Mouse (Mus musculus) intestine, embryonic 15.5 days (tissue): ENCODE measurements around the gene Large1. TPM values are rescaled to one million over a fixed set of nuclear protein-coding genes. Genes with fewer than 3 reads are reported as not detected.
"Not testable (repeated sequence)": the region's sequence is repeated elsewhere in the genome, so short reads cannot be mapped to it uniquely, and the experiment has no call there.

Experiments
- ATAC-seq: fragments of 200-750 bp; cut with Nextera tagmentation; 2 replicates; pipeline ENCODE4 v1.8.0; 2017; ENCODE audit warnings: moderate TSS enrichment, moderate library complexity
- H3K27ac ChIP-seq: fragments of 300-500 bp; sonication (generic); 2 replicates; pipeline ENCODE4 v1.5.1; 2015; ENCODE audit warnings: mild to moderate bottlenecking, inconsistent platforms
- H3K27me3 ChIP-seq: fragments of 300-500 bp; sonication (generic); replicated peaks from 2 replicates; pipeline ENCODE4 v1.6.1; 2015; ENCODE audit warnings: inconsistent platforms
- H3K36me3 ChIP-seq: fragments of 300-500 bp; sonication (generic); 2 replicates; pipeline ENCODE4 v1.6.1; 2015; ENCODE audit warnings: inconsistent platforms
- H3K4me1 ChIP-seq: fragments of 300-500 bp; sonication (generic); replicated peaks from 2 replicates; pipeline ENCODE4 v1.6.1; 2015; ENCODE audit warnings: inconsistent platforms
- H3K4me2 ChIP-seq: fragments of 300-500 bp; sonication (generic); replicated peaks from 2 replicates; pipeline ENCODE4 v1.6.1; 2015; ENCODE audit warnings: mild to moderate bottlenecking, inconsistent platforms
- H3K4me3 ChIP-seq: fragments of 300-500 bp; sonication (generic); replicated peaks from 2 replicates; pipeline ENCODE4 v1.5.1; 2015; ENCODE audit warnings: inconsistent platforms
- H3K9ac ChIP-seq: fragments of 300-500 bp; sonication (generic); 2 replicates; pipeline ENCODE4 v1.6.1; 2015; ENCODE audit warnings: inconsistent platforms
- H3K9me3 ChIP-seq: fragments of 300-500 bp; sonication (generic); 2 replicates; pipeline ENCODE4 v1.6.1; 2016; ENCODE audit warnings: inconsistent platforms
- WGBS: fragments of 180-500 bp; shearing (Covaris S2); methylation state at CpG from one replicate; pipeline ENCODE4 v1.1.7; 2015; 5-methylcytosine and 5-hydroxymethylcytosine counted together
- polyA plus RNA-seq: library from polyadenylated mRNA; unstranded; fragments of >200 nt; fragmentation: Nextera tagmentation; extraction: Ambion mirVana; gene quantifications from 2 replicates; pipeline ENCODE4 v1.2.1, GENCODE M21; 2015

The Large1 gene
- polyA plus RNA-seq, 1 experiment from 2014 or later, result 6.5 TPM

GRCm38 (mm10) chr8:73052414-73052813 lies 300.9 kb downstream of the Large1 start:
- Histone ChIP-seq H3K27me3 (no peaks in the 10 kb centered on the region), H3K4me1 (no peaks in the 10 kb centered on the region), H3K27ac (no peak overlapping the region), H3K36me3 (no peaks in the 10 kb centered on the region), H3K4me2 (no peak overlapping the region), H3K9me3 (no peaks in the 10 kb centered on the region), H3K4me3 (no peak overlapping the region), H3K9ac (no peak overlapping the region)
- no peak for ATAC-seq
- 49% methylated on average over 1 of the region's 1 CpGs for WGBS

DNA sequence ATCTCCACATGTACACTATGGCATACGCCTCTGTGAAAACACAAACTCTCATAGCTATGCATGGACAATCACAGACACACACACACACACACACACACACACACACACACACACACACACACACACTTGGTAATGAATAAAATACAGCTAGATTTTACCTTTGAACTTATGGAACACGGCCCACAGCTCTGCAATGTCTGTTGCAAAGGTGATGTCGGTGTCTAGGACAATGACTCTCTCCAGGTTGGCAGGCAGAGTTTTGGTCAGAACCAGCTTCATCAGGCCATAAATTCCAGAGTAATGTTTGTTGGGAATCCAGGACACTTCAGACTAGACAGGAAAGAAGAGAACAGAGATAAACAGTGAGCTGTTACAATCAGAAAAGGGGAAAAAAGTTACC lies 305.2 kb downstream of the Large1 start:
- no peaks in the 10 kb centered on the region for H3K27me3 ChIP-seq
- no peak for ATAC-seq
- no peaks in the 10 kb centered on the region for H3K36me3 ChIP-seq
- H3K4me3 ChIP-seq, result no peak overlapping the region
- H3K4me1 ChIP-seq, result no peaks in the 10 kb centered on the region
- H3K9me3 ChIP-seq, result no peaks in the 10 kb centered on the region
- H3K27ac ChIP-seq, result no peak overlapping the region
- WGBS, result 91% methylated on average over 3 of the region's 3 CpGs
- no peak overlapping the region for H3K9ac ChIP-seq
- H3K4me2 ChIP-seq, result no peak overlapping the region

DNA sequence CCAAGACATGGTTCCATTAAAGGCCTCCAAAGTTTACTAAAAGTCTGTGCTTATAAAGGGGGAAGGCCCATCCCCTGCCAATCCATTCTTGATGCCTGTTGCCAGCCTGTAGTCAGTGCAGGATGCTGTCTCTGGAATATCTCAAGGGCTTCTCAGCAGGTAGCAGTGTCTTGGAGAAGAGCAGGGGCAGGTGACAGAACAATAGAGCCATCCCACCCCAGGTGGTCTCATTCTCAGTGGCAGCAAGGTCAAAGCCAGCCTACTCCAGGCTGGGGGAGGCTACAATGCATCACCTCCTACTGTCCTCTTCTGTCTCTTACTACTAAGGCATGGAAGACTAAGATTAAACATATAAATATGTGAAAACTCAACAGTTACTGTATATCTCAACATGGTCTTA lies 323.6 kb downstream of the Large1 start:
- Histone ChIP-seq H3K4me2 (no peak overlapping the region), H3K36me3 (no peaks in the 10 kb centered on the region), H3K4me3 (no peak overlapping the region), H3K9ac (no peak overlapping the region), H3K27me3 (no peaks in the 10 kb centered on the region), H3K27ac (no peak overlapping the region), H3K4me1 (no peaks in the 10 kb centered on the region), H3K9me3 (no peaks in the 10 kb centered on the region)
- no peak for ATAC-seq

- Histone ChIP-seq H3K36me3 (no peaks in the 10 kb centered on the region), H3K9ac (no peak overlapping the region), H3K4me3 (no peak overlapping the region), H3K9me3 (no peaks in the 10 kb centered on the region), H3K27ac (no peak overlapping the region), H3K4me2 (no peak overlapping the region), H3K27me3 (no peaks in the 10 kb centered on the region), H3K4me1 (no peaks in the 10 kb centered on the region)
- ATAC-seq, result no peak
- 76% methylated on average over 1 of the region's 1 CpGs for WGBS
Observed at GRCm38 (mm10) chr8:73018241-73018640, 335.1 kb downstream of the Large1 start.

DNA sequence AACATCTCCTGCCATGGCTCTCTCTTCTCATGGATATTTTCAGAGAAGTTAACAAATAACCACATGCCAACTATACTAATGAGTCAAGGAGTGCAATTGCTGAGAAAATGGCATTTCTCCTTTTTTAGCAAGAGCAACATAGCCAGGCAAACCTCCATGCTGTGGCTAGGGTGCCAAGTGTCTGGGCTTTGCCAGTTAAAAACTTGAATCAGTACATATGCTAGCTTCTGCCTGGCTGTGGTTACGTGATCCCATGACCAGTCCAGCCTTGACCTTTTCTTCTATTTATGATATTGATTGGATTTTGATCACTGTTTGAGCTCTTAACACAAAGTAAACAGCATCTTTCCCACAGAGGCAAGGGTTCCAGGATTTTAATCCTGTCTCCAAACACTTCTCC lies 335.7 kb downstream of the Large1 start:
- Histone ChIP-seq H3K27ac (no peak overlapping the region), H3K36me3 (no peaks in the 10 kb centered on the region), H3K9ac (no peak overlapping the region), H3K9me3 (no peaks in the 10 kb centered on the region), H3K4me2 (no peak overlapping the region), H3K4me3 (no peak overlapping the region), H3K27me3 (no peaks in the 10 kb centered on the region), H3K4me1 (no peaks in the 10 kb centered on the region)
- ATAC-seq, result no peak
- 90% methylated on average over 1 of the region's 1 CpGs for WGBS

DNA sequence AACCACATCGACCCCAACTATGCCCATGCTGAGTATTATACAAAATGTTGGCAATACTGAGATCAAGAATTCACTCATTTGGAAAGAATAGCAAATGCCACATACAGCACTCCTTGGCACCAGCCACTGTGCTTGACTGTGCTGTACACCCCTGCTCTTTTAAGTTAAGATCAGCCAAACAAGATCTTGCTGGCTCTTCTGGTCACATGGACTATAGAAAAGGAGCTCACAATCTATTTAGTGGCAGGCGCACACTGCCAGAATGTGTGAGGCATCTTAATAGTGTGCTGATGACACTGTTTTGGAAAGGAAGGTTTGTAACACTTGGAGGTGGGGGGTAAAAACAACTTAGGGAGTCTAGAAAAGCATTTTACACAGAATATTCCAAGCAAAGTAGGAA lies 337.0 kb downstream of the Large1 start:
- Histone ChIP-seq H3K9me3 (no peaks in the 10 kb centered on the region), H3K27ac (no peak overlapping the region), H3K4me2 (no peak overlapping the region), H3K36me3 (no peaks in the 10 kb centered on the region), H3K4me3 (no peak overlapping the region), H3K27me3 (no peaks in the 10 kb centered on the region), H3K9ac (no peak overlapping the region), H3K4me1 (no peaks in the 10 kb centered on the region)
- ATAC-seq, result no peak
- 86% methylated on average over 2 of the region's 2 CpGs for WGBS

- Histone ChIP-seq H3K27me3 (no peaks in the 10 kb centered on the region), H3K4me2 (no peak overlapping the region), H3K27ac (no peak overlapping the region), H3K9ac (no peak overlapping the region), H3K9me3 (no peaks in the 10 kb centered on the region), H3K4me3 (no peak overlapping the region), H3K36me3 (no peaks in the 10 kb centered on the region), H3K4me1 (no peaks in the 10 kb centered on the region)
- peak; percentile 61 for ATAC-seq
- 39% methylated on average over 2 of the region's 2 CpGs for WGBS
Observed at GRCm38 (mm10) chr8:73007489-73007888, 345.9 kb downstream of the Large1 start.

DNA sequence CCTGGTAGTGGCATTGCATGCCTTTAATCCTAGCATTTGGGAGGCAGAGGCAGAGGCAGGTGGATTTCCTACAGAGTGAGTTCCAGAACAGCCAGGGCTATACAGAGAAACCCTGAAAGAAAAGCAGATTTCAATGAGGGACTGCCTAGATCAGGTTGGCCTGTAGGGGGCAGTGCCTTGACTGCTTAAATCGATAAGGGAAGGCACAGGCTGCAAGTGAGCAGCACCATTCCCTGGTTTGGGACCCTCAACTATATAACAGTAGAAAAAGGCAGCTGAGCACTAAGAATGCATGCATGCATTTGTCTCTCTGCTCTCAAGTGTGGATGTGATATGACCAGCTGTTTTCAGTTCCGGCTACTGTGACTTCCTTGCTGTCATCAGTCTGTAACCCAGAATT lies 349.5 kb downstream of the Large1 start:
- no peaks in the 10 kb centered on the region for H3K27me3 ChIP-seq
- H3K4me3 ChIP-seq, result no peak overlapping the region
- no peaks in the 10 kb centered on the region for H3K36me3 ChIP-seq
- H3K9me3 ChIP-seq, result no peaks in the 10 kb centered on the region
- H3K27ac ChIP-seq, result no peak overlapping the region
- ATAC-seq, result no peak
- WGBS, result 49% methylated on average over 2 of the region's 2 CpGs
- H3K4me1 ChIP-seq, result no peaks in the 10 kb centered on the region
- H3K4me2 ChIP-seq, result no peak overlapping the region
- H3K9ac ChIP-seq, result no peak overlapping the region

DNA sequence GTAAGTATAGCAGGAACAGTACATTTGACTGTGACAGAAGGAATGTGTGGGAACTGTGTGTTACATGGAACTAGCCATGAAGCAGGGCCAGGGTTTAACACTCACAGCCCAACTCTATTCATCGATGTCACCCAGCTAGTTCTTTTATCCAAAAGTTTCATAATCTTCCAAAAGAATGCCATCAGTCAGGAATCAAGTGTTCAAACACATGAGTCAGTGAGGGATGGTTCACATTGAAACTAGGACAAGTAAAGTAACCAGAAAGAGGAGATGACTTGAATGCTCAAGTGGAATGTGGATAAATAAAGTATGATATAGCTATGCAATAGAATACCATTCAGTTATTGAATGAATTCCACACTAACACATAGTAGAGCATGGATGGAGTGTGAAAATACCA lies 359.5 kb downstream of the Large1 start:
- no peaks in the 10 kb centered on the region for H3K9me3 ChIP-seq
- 96% methylated on average over 1 of the region's 1 CpGs for WGBS
- H3K27me3 ChIP-seq, result no peaks in the 10 kb centered on the region
- H3K4me1 ChIP-seq, result no peaks in the 10 kb centered on the region
- H3K4me3 ChIP-seq, result no peak overlapping the region
- no peak overlapping the region for H3K4me2 ChIP-seq
- H3K36me3 ChIP-seq, result no peaks in the 10 kb centered on the region
- H3K9ac ChIP-seq, result no peak overlapping the region
- H3K27ac ChIP-seq, result no peak overlapping the region
- ATAC-seq, result no peak

- Histone ChIP-seq H3K9ac (no peak overlapping the region), H3K27me3 (no peaks in the 10 kb centered on the region), H3K4me1 (no peaks in the 10 kb centered on the region), H3K9me3 (no peaks in the 10 kb centered on the region), H3K4me3 (no peak overlapping the region), H3K36me3 (no peaks in the 10 kb centered on the region), H3K4me2 (no peak overlapping the region), H3K27ac (no peak overlapping the region)
- no peak for ATAC-seq
- WGBS, result 75% methylated on average over 2 of the region's 2 CpGs
Observed at GRCm38 (mm10) chr8:72990425-72990824, 362.9 kb downstream of the Large1 start.

GRCm38 (mm10) chr8:72982832-72983231 lies 370.5 kb downstream of the Large1 start:
- Histone ChIP-seq H3K9ac (no peak overlapping the region), H3K36me3 (no peaks in the 10 kb centered on the region), H3K27ac (no peak overlapping the region), H3K4me1 (no peaks in the 10 kb centered on the region), H3K27me3 (no peaks in the 10 kb centered on the region), H3K4me2 (no peak overlapping the region), H3K9me3 (no peaks in the 10 kb centered on the region), H3K4me3 (no peak overlapping the region)
- ATAC-seq, result no peak
- 90% methylated on average over 1 of the region's 1 CpGs for WGBS

DNA sequence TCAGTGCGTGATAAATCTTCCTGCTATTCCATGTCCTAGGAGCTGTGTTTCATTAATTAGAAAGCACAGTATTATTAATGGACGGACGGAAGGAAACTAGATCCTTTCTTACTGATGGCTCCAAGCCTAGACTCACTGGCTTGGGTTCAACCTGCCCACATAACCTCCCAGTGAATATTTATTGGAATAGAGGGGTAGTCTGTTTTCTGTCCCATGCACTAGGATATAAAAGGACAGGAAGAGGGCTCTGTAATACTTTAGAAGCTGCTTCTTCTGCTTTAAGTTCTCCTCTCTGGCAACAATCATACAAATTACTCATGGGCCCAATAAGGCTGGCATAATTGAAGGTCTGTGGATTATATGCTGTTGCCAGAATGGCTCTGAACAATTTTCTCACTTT lies 398.3 kb downstream of the Large1 start:
- Histone ChIP-seq H3K4me2 (no peak overlapping the region), H3K4me3 (no peak overlapping the region), H3K9me3 (no peaks in the 10 kb centered on the region), H3K27ac (no peak overlapping the region), H3K4me1 (no peaks in the 10 kb centered on the region), H3K27me3 (no peaks in the 10 kb centered on the region), H3K9ac (no peak overlapping the region), H3K36me3 (no peaks in the 10 kb centered on the region)
- ATAC-seq, result 0 out of 2 replicates have a peak, but pooled peaks have one; percentile 34
- WGBS, result 66% methylated on average over 3 of the region's 3 CpGs

- H3K4me2 ChIP-seq, H3K4me3 ChIP-seq, H3K9ac ChIP-seq, H3K27me3 ChIP-seq, H3K27ac ChIP-seq, H3K4me1 ChIP-seq, H3K9me3 ChIP-seq, ATAC-seq, H3K36me3 ChIP-seq: not testable (repeated sequence)
- WGBS, result 79% methylated on average over 8 of the region's 8 CpGs
Observed at GRCm38 (mm10) chr8:72941393-72941792, 411.9 kb downstream of the Large1 start.
